Mouse (Mus musculus) stomach, adult 2 months (tissue): ENCODE data around the gene Srxn1. TPM values are rescaled to one million over a fixed set of nuclear protein-coding genes. Genes with fewer than 3 reads are reported as not detected.

ENCODE experiments used
- polyA plus RNA-seq: library from polyadenylated mRNA; depleted of rRNA; stranded (reverse); fragments of >200 nt; gene quantifications from 2 replicates; pipeline ENCODE4 v1.2.3, GENCODE M21; 2012; rRNA removed

The Srxn1 gene
- 58.1 and 84.4 TPM in 2 replicates for polyA plus RNA-seq

GRCm38 (mm10) chr2:152105318-152106224 is at the start of gene Srxn1:
Gene Srxn1 (plus strand): TSS chr2:152105516.

GRCm38 (mm10) chr2:152080685-152081541 is 24.4 kb upstream of the Srxn1 start, which contains the start of gene Scrt2:
Gene Scrt2 (plus strand): TSS chr2:152081529.

DNA sequence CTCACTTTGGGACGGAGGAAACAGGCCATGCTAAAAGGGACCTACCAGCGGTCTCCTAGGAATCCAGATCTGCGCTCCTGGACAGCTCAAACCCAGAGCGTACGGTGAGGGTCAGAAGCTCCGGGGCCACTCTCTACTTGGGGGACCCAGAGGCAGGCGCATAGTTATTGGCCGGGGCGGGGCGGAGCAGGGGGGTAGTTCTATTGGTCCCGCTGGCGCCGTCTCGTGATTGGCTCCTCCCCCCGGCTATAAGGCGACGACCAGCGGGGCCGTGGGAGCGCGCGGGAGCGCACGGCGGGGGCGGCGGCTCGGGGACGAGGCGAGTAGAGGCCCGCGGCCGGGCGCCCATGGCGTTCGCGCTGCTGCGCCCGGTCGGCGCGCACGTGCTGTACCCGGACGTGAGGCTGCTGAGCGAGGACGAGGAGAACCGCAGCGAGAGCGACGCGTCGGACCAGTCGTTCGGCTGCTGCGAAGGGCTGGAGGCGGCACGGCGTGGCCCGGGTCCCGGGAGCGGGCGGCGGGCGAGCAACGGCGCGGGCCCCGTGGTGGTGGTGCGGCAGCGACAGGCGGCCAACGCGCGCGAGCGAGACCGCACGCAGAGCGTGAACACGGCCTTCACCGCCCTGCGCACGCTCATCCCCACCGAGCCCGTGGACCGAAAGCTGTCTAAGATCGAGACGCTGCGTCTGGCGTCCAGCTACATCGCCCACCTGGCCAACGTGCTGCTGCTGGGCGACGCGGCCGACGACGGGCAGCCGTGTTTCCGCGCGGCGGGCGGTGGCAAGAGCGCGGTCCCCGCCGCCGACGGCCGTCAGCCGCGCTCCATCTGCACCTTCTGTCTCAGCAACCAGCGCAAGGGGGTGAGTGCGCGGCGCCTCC is 38.2 kb downstream of the Srxn1 start, which contains the start of gene Tcf15:
TSS of gene Tcf15 (plus strand) at position 283 of the 879 bp plus-strand sequence.

Other genes with a start within 250 kb of the Srxn1 start
- 0.43 and 0.48 TPM in 2 replicates for gene Angpt4, start 194.3 kb upstream of the Srxn1 start, polyA plus RNA-seq
- 16.7 and 22.6 TPM in 2 replicates for gene Fam110a, start 125.3 kb upstream of the Srxn1 start, polyA plus RNA-seq
- 33.3 and 37.8 TPM in 2 replicates for gene Slc52a3, start 109.0 kb upstream of the Srxn1 start, polyA plus RNA-seq
- gene Scrt2, start 24.0 kb upstream of the Srxn1 start, polyA plus RNA-seq, result not detected in 2 replicates
- 2.0 and 7.4 TPM in 2 replicates for gene Tcf15, start 38.0 kb downstream of the Srxn1 start, polyA plus RNA-seq
- 3.2 and 4.5 TPM in 2 replicates for gene Csnk2a1, start 121.3 kb downstream of the Srxn1 start, polyA plus RNA-seq
- gene Tbc1d20, start 188.3 kb downstream of the Srxn1 start, polyA plus RNA-seq, result 19.8 and 22.3 TPM in 2 replicates
- 89.9 and 100 TPM in 2 replicates for gene Rbck1, start 227.1 kb downstream of the Srxn1 start, polyA plus RNA-seq
- 1.5 and 3.1 TPM in 2 replicates for gene Trib3, start 238.5 kb downstream of the Srxn1 start, polyA plus RNA-seq